Mouse (Mus musculus) bone marrow, adult 2 months (tissue): ENCODE measurements around the gene Tet1. TPM values are rescaled to one million over a fixed set of nuclear protein-coding genes. Genes with fewer than 3 reads are reported as not detected.

Source experiments
- H3K27ac ChIP-seq: fragments of 200-500 bp; 2 replicates; pipeline ENCODE4 v1.5.1; 2012; ENCODE audit warnings: low read depth, mild to moderate bottlenecking, control low read depth, inconsistent platforms, low read length; ENCODE audit not compliant: control insufficient read depth, poor library complexity, insufficient read depth
- H3K4me1 ChIP-seq: fragments of 200-500 bp; 2 replicates; pipeline ENCODE4 v1.6.1; 2011; ENCODE audit warnings: low read length; ENCODE audit not compliant: control insufficient read depth, insufficient read depth
- H3K4me3 ChIP-seq: fragments of 200-500 bp; replicated peaks from 2 replicates; pipeline ENCODE3; 2011; ENCODE audit warnings: mild to moderate bottlenecking, low read depth, low read length, control low read depth; ENCODE audit not compliant: control insufficient read depth
- CTCF ChIP-seq: fragments of 200-500 bp; IDR thresholded peaks from 2 replicates; pipeline ENCODE4 v1.5.1; 2011; ENCODE audit warnings: low read length, control low read depth; ENCODE audit not compliant: control insufficient read depth, insufficient read depth
- POLR2A ChIP-seq: fragments of 200-500 bp; IDR thresholded peaks from 2 replicates; pipeline ENCODE4 v1.6.1; 2011; ENCODE audit warnings: low read depth, mild to moderate bottlenecking, control low read depth, low read length, borderline replicate concordance; ENCODE audit not compliant: control insufficient read depth
- WGBS: fragments of 180-500 bp; shearing (Covaris S2); methylation state at CpG from one replicate; pipeline ENCODE4 v1.1.7; 2018; 5-methylcytosine and 5-hydroxymethylcytosine counted together
- polyA plus RNA-seq: library from polyadenylated mRNA; stranded (reverse); fragments of >200 nt; gene quantifications from 2 replicates; pipeline ENCODE4 v1.2.4, GENCODE M21; 2011; ENCODE audit warnings: low replicate concordance; ENCODE audit not compliant: missing spikeins, insufficient read depth, insufficient read length

Tet1 gene
- polyA plus RNA-seq, 1 experiment: 2.2 TPM

- H3K4me3 ChIP-seq: no peak overlapping the region
- TF ChIP-seq CTCF: no peak
- no peak for TF ChIP-seq POLR2A
- H3K4me1 ChIP-seq: no peaks in the 10 kb centered on the region; the same call in 1 of the 2 replicates
- WGBS: 47% methylated on average over 6 of the region's 6 CpGs
- H3K27ac ChIP-seq: no peak overlapping the region
Observed at GRCm38 (mm10) chr10:62895386-62895785, 13.4 kb downstream of the Tet1 start.

- TF ChIP-seq CTCF: no peak
- TF ChIP-seq POLR2A: no peak
Observed at GRCm38 (mm10) chr10:62894447-62894846, 14.3 kb downstream of the Tet1 start.

GRCm38 (mm10) chr10:62893356-62893884 is 15.4 kb downstream of the Tet1 start:
- WGBS: 29% methylated on average over 6 of the region's 6 CpGs
- TF ChIP-seq CTCF (no peak), POLR2A (no peak)
- Histone ChIP-seq H3K4me3 (no peak overlapping the region), H3K4me1 (no peaks in the 10 kb centered on the region; the same call in 1 of the 2 replicates), H3K27ac (no peak overlapping the region)

More at GRCm38 (mm10) chr10:62894447-62894846, 14.3 kb downstream of the Tet1 start:
- WGBS: 79% methylated on average over 3 of the region's 3 CpGs
- no peak overlapping the region for H3K4me3 ChIP-seq
- H3K4me1 ChIP-seq: no peaks in the 10 kb centered on the region; the same call in 1 of the 2 replicates
- no peak overlapping the region for H3K27ac ChIP-seq

GRCm38 (mm10) chr10:62892549-62893232 is 16.1 kb downstream of the Tet1 start:
- TF ChIP-seq POLR2A (no peak), CTCF (no peak)
- Histone ChIP-seq H3K4me1 (no peaks in the 10 kb centered on the region; the same call in 1 of the 2 replicates), H3K27ac (no peak overlapping the region), H3K4me3 (no peak overlapping the region)
- 56% methylated on average over 4 of the region's 4 CpGs for WGBS

- WGBS: 6% methylated on average over 3 of the region's 3 CpGs
Observed at GRCm38 (mm10) chr10:62891025-62891424, 17.8 kb downstream of the Tet1 start.

GRCm38 (mm10) chr10:62886799-62887591 is 21.8 kb downstream of the Tet1 start:
- under 1% methylated on average over 56 of the region's 56 CpGs for WGBS
- TF ChIP-seq CTCF (no peak), POLR2A (no peak)

More at GRCm38 (mm10) chr10:62891025-62891424, 17.8 kb downstream of the Tet1 start:
- H3K4me3 ChIP-seq: no peak overlapping the region
- H3K27ac ChIP-seq: no peak overlapping the region
- TF ChIP-seq POLR2A (no peak), CTCF (no peak)
- no peaks in the 10 kb centered on the region; the same call in 1 of the 2 replicates for H3K4me1 ChIP-seq

GRCm38 (mm10) chr10:62885969-62886798 is 22.6 kb downstream of the Tet1 start:
- TF ChIP-seq CTCF (no peak), POLR2A (no peak)
- under 1% methylated on average over 38 of the region's 38 CpGs for WGBS
- Histone ChIP-seq H3K27ac (no peak overlapping the region), H3K4me3 (peak overlapping the region; percentile 30), H3K4me1 (no peaks in the 10 kb centered on the region; the same call in 1 of the 2 replicates)

More at GRCm38 (mm10) chr10:62886799-62887591, 21.8 kb downstream of the Tet1 start:
- H3K4me1 ChIP-seq: no peaks in the 10 kb centered on the region; the same call in 1 of the 2 replicates
- H3K4me3 ChIP-seq: peak overlapping the region; percentile 37
- H3K27ac ChIP-seq: no peak overlapping the region

GRCm38 (mm10) chr10:62885460-62885859 is 23.3 kb downstream of the Tet1 start:
- Histone ChIP-seq H3K4me3 (no peak overlapping the region), H3K27ac (no peak overlapping the region), H3K4me1 (no peaks in the 10 kb centered on the region; the same call in 1 of the 2 replicates)
- 37% methylated on average over 10 of the region's 10 CpGs for WGBS
- TF ChIP-seq POLR2A (no peak), CTCF (no peak)
